ENCODE assay signal across 16 mouse cellular contexts in the genomic region with DNA sequence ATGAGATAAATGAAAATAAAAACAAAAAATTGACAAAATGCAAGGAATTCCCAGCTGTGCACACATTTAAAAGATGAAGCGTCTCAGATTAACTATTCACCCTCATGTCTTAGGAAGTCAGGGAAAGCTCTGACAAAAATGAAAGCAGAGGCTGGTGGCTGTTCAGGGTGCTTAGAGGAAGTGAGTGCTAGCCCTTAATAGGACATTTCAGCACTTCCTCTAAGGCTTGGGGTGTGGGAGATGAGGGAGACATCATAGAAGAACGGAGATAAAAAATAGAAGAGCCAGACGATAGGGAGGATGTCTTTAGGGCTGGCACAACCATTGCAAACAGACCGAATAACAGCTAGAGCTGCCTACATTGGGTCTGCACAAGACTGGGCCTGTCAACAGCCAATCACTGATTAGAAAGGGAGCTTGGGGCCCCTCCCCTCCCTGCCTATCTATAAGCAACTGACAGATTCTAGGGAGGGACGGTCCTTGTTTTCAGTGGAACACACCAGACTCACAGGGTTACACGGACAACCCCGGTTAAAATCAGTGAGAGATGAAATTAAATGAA. TPM values are rescaled to one million over a fixed set of nuclear protein-coding genes. Genes with fewer than 3 reads are reported as not detected.
A peak's percentile ranks its signal among the peaks of the same experiment; 100 is the strongest.
DNase-seq lines count a peak whose midpoint lies in the region; ATAC-seq and TF ChIP-seq lines count a peak whose summit lies in the region.
"Had no signal": no experiment of that assay in that cellular context is flagged by ENCODE, and none has a peak within 500 bp of the region (broad histone marks: within the 10 kb centered on the region; RNA-seq: fewer than 3 reads in every experiment).

No protein-coding gene starts in this region.

- TF ChIP-seq CTCF in liver, postnatal 0 days (IDR thresholded peaks at IDR 0.05; ENCODE audit: low read depth) = no peak
- TF ChIP-seq CTCF in bone marrow macrophage, adult 2 months (IDR thresholded peaks at IDR 0.05; ENCODE audit: low read depth, low read length) = no peak

- no peaks in the 10 kb centered on the region for H3K4me1 ChIP-seq in liver, embryonic 11.5 days (replicated peaks; ENCODE audit: control insufficient read depth, insufficient read depth, low read length)
- no peaks in the 10 kb centered on the region for H3K4me1 ChIP-seq in liver, postnatal 0 days (ENCODE audit: insufficient read depth)
- peaks cover 8% of the 10 kb centered on the region for H3K4me1 ChIP-seq in bone marrow macrophage, adult 2 months (ENCODE audit: control insufficient read depth, insufficient read depth, low read length)
- H3K4me1 ChIP-seq in hindbrain, embryonic 15.5 days (replicated peaks) = no peaks in the 10 kb centered on the region
- H3K4me1 ChIP-seq: liver, embryonic 15.5 days had no signal

- no peak overlapping the region for H3K9ac ChIP-seq in liver, embryonic 11.5 days (ENCODE audit: low read depth, low read length)
- no peak overlapping the region for H3K9ac ChIP-seq in liver, postnatal 0 days (replicated peaks)
- no peak overlapping the region for H3K9ac ChIP-seq in hindbrain, embryonic 15.5 days
- H3K9ac ChIP-seq: liver, embryonic 15.5 days had no signal

- H3K4me3 ChIP-seq in liver, embryonic 11.5 days (ENCODE audit: low read depth, low read length) = no peak overlapping the region
- no peak overlapping the region for H3K4me3 ChIP-seq in liver, postnatal 0 days (ENCODE audit: low read depth, low read length)
- H3K4me3 ChIP-seq in bone marrow macrophage, adult 2 months (ENCODE audit: insufficient read depth, low read length) = 0 out of 2 replicates have a peak overlapping the region, but pooled peaks have one; percentile 2
- no peak overlapping the region for H3K4me3 ChIP-seq in hindbrain, embryonic 15.5 days
- H3K4me3 ChIP-seq: liver, embryonic 15.5 days had no signal

- ATAC-seq in frontal cortex, adult (ENCODE audit: low TSS enrichment) = peak; percentile 86
- ATAC-seq in liver, embryonic 11.5 days (replicated peaks; ENCODE audit: low FRiP score) = peak; percentile 71
- no peak for ATAC-seq in liver, postnatal 0 days
- 0 out of 2 replicates have a peak, but pooled peaks have one; percentile 48 for ATAC-seq in hindbrain, embryonic 15.5 days (ENCODE audit: low FRiP score, low read depth)
- ATAC-seq: Patski had no signal

- H3K4me2 ChIP-seq in liver, embryonic 11.5 days = peak overlapping the region; percentile 34; the same call in 1 of the 2 replicates
- H3K4me2 ChIP-seq in liver, postnatal 0 days (ENCODE audit: low read depth, low read length) = no peak overlapping the region
- no peak overlapping the region for H3K4me2 ChIP-seq in hindbrain, embryonic 15.5 days
- H3K4me2 ChIP-seq: liver, embryonic 15.5 days had no signal

- no peak overlapping the region for H3K27ac ChIP-seq in liver, embryonic 11.5 days (ENCODE audit: low read depth, low read length)
- no peak overlapping the region for H3K27ac ChIP-seq in liver, postnatal 0 days (ENCODE audit: low read depth)
- H3K27ac ChIP-seq in bone marrow macrophage, adult 2 months (ENCODE audit: insufficient read depth, low read depth, low read length) = no peak overlapping the region
- no peak overlapping the region for H3K27ac ChIP-seq in hindbrain, embryonic 15.5 days (replicated peaks)
- H3K27ac ChIP-seq: liver, embryonic 15.5 days had no signal

- H3K27me3 ChIP-seq in liver, embryonic 11.5 days (replicated peaks; ENCODE audit: control insufficient read depth, insufficient read depth, low read length) = no peaks in the 10 kb centered on the region
- no peaks in the 10 kb centered on the region for H3K27me3 ChIP-seq in liver, postnatal 0 days (ENCODE audit: insufficient read depth, low read length)
- H3K27me3 ChIP-seq in hindbrain, embryonic 15.5 days = no peaks in the 10 kb centered on the region
- H3K27me3 ChIP-seq: liver, embryonic 15.5 days had no signal

- H3K36me3 ChIP-seq in liver, embryonic 11.5 days (ENCODE audit: control insufficient read depth, insufficient read depth, low read length) = no peaks in the 10 kb centered on the region
- H3K36me3 ChIP-seq in liver, postnatal 0 days (replicated peaks; ENCODE audit: insufficient read depth, low read length) = no peaks in the 10 kb centered on the region
- no peaks in the 10 kb centered on the region for H3K36me3 ChIP-seq in hindbrain, embryonic 15.5 days
- H3K36me3 ChIP-seq: liver, embryonic 15.5 days had no signal

- no peak for TF ChIP-seq POLR2A in bone marrow macrophage, adult 2 months (IDR thresholded peaks at IDR 0.05; ENCODE audit: borderline replicate concordance, low read depth, low read length)

- no peak for TF ChIP-seq EP300 in liver, postnatal 0 days (IDR thresholded peaks at IDR 0.05; ENCODE audit: low read depth)

- DNase-seq in frontal cortex, postnatal 14 days (ENCODE audit: low spot score in 2 of 2) = no peak
- DNase-seq in liver, embryonic 11.5 days (ENCODE audit: low spot score) = no peak
- no peak for DNase-seq in liver, postnatal 0 days
- DNase-seq in spleen, adult 12 weeks (ENCODE audit: low spot score) = no peak
- no peak for DNase-seq in right cerebral cortex, adult 2 months (ENCODE audit: low spot score in 2 of 2)
- DNase-seq: adrenal gland, postnatal 25 days; B cell, adult 2 months; cerebellum, adult 9-11 months; gastrocnemius, postnatal 25 days; kidney, adult 8-10 months; thymus, postnatal 36 days had no signal

- H3K9me3 ChIP-seq in liver, embryonic 11.5 days (ENCODE audit: control insufficient read depth, low read length) = no peaks in the 10 kb centered on the region
- H3K9me3 ChIP-seq in liver, postnatal 0 days (ENCODE audit: low read length) = no peaks in the 10 kb centered on the region
- no peaks in the 10 kb centered on the region for H3K9me3 ChIP-seq in hindbrain, embryonic 15.5 days
- H3K9me3 ChIP-seq: liver, embryonic 15.5 days had no signal

- WGBS in liver, embryonic 11.5 days = 44% methylated on average over 7 of the region's 7 CpGs
- WGBS in liver, postnatal 0 days (ENCODE audit: insufficient replicate concordance) = 45% methylated on average over 7 of the region's 7 CpGs
- 58% methylated on average over 7 of the region's 7 CpGs for WGBS in hindbrain, embryonic 15.5 days

RNA-seq across cellular contexts. Expression of a gene that starts 22.8 kb away (rescaled TPM):
- 0.88 and 1.6 TPM in 2 replicates for polyA plus RNA-seq in liver, embryonic 11.5 days (2014; fragmentation: Nextera tagmentation; extraction: Ambion mirVana)
- polyA plus RNA-seq in liver, postnatal 0 days (2015; fragmentation: Nextera tagmentation; extraction: Ambion mirVana) = 0.06 TPM in 1 of 2 replicates, not detected in the other
- polyA plus RNA-seq in bone marrow macrophage, adult 2 months (2012; ENCODE audit: insufficient read depth, insufficient read length, missing spikeins) = not detected in 2 replicates
- polyA plus RNA-seq in hindbrain, embryonic 15.5 days (2015; fragmentation: Nextera tagmentation; extraction: Ambion mirVana) = 2.0 and 2.5 TPM in 2 replicates

RNA-seq across cellular contexts. Expression of a gene that starts 50.0 kb away (rescaled TPM):
- polyA plus RNA-seq in liver, embryonic 11.5 days (2014; fragmentation: Nextera tagmentation; extraction: Ambion mirVana) = 0.04 TPM in 1 of 2 replicates, not detected in the other
- polyA plus RNA-seq in liver, postnatal 0 days (2015; fragmentation: Nextera tagmentation; extraction: Ambion mirVana) = not detected in 2 replicates
- polyA plus RNA-seq in bone marrow macrophage, adult 2 months (2012; ENCODE audit: insufficient read depth, insufficient read length, missing spikeins) = not detected in 2 replicates
- 41.1 and 51.0 TPM in 2 replicates for polyA plus RNA-seq in hindbrain, embryonic 15.5 days (2015; fragmentation: Nextera tagmentation; extraction: Ambion mirVana)
- polyA plus RNA-seq: liver, embryonic 15.5 days; Patski had no signal

Comparison
In these comparisons a context has a peak if more than half of its experiments do, and no peak if none do; other contexts are left out.
1. RNA of a gene that starts 50.0 kb away (polyA plus RNA-seq): 41.1 to 51.0 TPM in hindbrain, embryonic 15.5 days; 0.04 TPM in liver, embryonic 11.5 days, not detected in liver, postnatal 0 days and not detected in bone marrow macrophage, adult 2 months; every median in the first group is over 10 times any median in the second.